Mouse (Mus musculus) heart, embryonic 13.5 days (tissue): ENCODE measurements around the gene Vti1b. TPM values are rescaled to one million over a fixed set of nuclear protein-coding genes. Genes with fewer than 3 reads are reported as not detected.

Experiments
- ATAC-seq: fragments of 200-750 bp; cut with Nextera tagmentation; 2 replicates; pipeline ENCODE4 v1.8.0; 2017; ENCODE audit warnings: moderate TSS enrichment; ENCODE audit not compliant: insufficient number of reproducible peaks, low FRiP score, low TSS enrichment; ENCODE audit errors: extremely low read depth
- H3K27ac ChIP-seq: fragments of 300-500 bp; sonication (generic); replicated peaks from 2 replicates; pipeline ENCODE4 v1.5.1; 2015; ENCODE audit warnings: moderate library complexity, mild to moderate bottlenecking, inconsistent platforms
- H3K27me3 ChIP-seq: fragments of 300-500 bp; sonication (generic); replicated peaks from 2 replicates; pipeline ENCODE4 v1.6.1; 2015; ENCODE audit warnings: mild to moderate bottlenecking, inconsistent platforms
- H3K36me3 ChIP-seq: fragments of 300-500 bp; sonication (generic); 2 replicates; pipeline ENCODE4 v1.6.1; 2015; ENCODE audit warnings: mild to moderate bottlenecking, inconsistent platforms
- H3K4me1 ChIP-seq: fragments of 300-500 bp; sonication (generic); 2 replicates; pipeline ENCODE4 v1.6.1; 2015; ENCODE audit warnings: inconsistent platforms
- H3K4me2 ChIP-seq: fragments of 300-500 bp; sonication (generic); 2 replicates; pipeline ENCODE4 v1.6.1; 2015; ENCODE audit warnings: inconsistent platforms, mild to moderate bottlenecking, moderate library complexity
- H3K4me3 ChIP-seq: fragments of 300-500 bp; sonication (generic); 2 replicates; pipeline ENCODE4 v1.5.1; 2015; ENCODE audit warnings: moderate library complexity, mild to moderate bottlenecking, inconsistent platforms
- H3K9ac ChIP-seq: fragments of 300-500 bp; sonication (generic); 2 replicates; pipeline ENCODE4 v1.6.1; 2015; ENCODE audit warnings: inconsistent platforms, mild to moderate bottlenecking, moderate library complexity
- H3K9me3 ChIP-seq: fragments of 300-500 bp; sonication (generic); 2 replicates; pipeline ENCODE4 v1.6.1; 2016; ENCODE audit warnings: inconsistent platforms
- WGBS: fragments of 180-500 bp; shearing (Covaris S2); methylation state at CpG from one replicate; pipeline ENCODE4 v1.1.7; 2015; ENCODE audit warnings: mixed read lengths; 5-methylcytosine and 5-hydroxymethylcytosine counted together
- polyA plus RNA-seq: library from polyadenylated mRNA; unstranded; fragments of >200 nt; fragmentation: Nextera tagmentation; extraction: Ambion mirVana; gene quantifications from 2 replicates; pipeline ENCODE4 v1.2.1, GENCODE M21; 2015

Vti1b gene
- polyA plus RNA-seq, 1 experiment from 2014 or later: 92.9 TPM

- Histone ChIP-seq H3K36me3 (no peaks in the 10 kb centered on the region), H3K9me3 (no peaks in the 10 kb centered on the region), H3K27ac (no peak overlapping the region), H3K4me3 (no peak overlapping the region), H3K4me2 (no peak overlapping the region), H3K4me1 (peaks cover 23% of the 10 kb centered on the region), H3K9ac (no peak overlapping the region), H3K27me3 (peaks cover 44% of the 10 kb centered on the region)
- WGBS: 33% methylated on average over 4 of the region's 4 CpGs
- no peak for ATAC-seq
These were observed 37.4 kb downstream of the Vti1b start for GRCm38 (mm10) chr12:79135105-79135504.

- Histone ChIP-seq H3K4me3 (no peak overlapping the region), H3K9ac (no peak overlapping the region), H3K36me3 (no peaks in the 10 kb centered on the region), H3K4me1 (peaks cover 23% of the 10 kb centered on the region), H3K27me3 (peaks cover 48% of the 10 kb centered on the region), H3K4me2 (no peak overlapping the region), H3K9me3 (no peaks in the 10 kb centered on the region), H3K27ac (no peak overlapping the region)
- 16% methylated on average over 8 of the region's 8 CpGs for WGBS
- no peak for ATAC-seq
These were observed 37.8 kb downstream of the Vti1b start for GRCm38 (mm10) chr12:79134676-79135075.

- Histone ChIP-seq H3K27ac (no peak overlapping the region), H3K4me2 (peak overlapping the region; percentile 90; the same call in 1 of the 2 replicates), H3K9ac (no peak overlapping the region), H3K4me1 (peaks cover 23% of the 10 kb centered on the region), H3K36me3 (no peaks in the 10 kb centered on the region), H3K9me3 (no peaks in the 10 kb centered on the region), H3K27me3 (peaks cover 51% of the 10 kb centered on the region), H3K4me3 (peak overlapping the region; percentile 55; the same call in 1 of the 2 replicates)
- WGBS: 31% methylated on average over 5 of the region's 5 CpGs
- no peak for ATAC-seq
These were observed 40.6 kb downstream of the Vti1b start for GRCm38 (mm10) chr12:79131706-79132460.

DNA sequence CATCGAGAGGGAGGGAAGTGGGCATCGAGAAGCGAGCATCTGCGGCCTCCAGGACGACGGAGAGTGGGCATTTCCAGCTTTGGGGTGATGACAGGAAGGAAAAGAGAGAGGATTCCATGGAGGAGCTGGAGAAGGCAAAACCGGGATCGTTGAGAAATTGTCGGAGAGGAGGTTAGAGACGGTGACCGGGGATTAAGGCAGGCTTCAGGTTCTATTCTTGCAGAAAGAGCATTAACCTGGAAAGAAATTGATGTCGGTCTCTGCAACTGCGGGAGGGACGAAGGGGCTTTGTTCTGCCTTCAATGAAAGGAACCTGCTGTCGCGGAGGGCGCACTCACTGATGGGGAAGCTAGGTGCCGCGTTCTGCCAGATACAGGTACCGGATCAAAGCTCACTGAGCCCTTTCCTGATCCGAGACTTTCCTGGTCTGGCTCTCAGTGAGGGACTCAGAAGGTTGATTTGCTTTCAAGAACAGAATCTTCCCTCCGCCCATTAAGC lies 41.2 kb downstream of the Vti1b start:
- peaks cover 51% of the 10 kb centered on the region for H3K27me3 ChIP-seq
- H3K4me3 ChIP-seq: peak overlapping the region; percentile 55
- peak overlapping the region; percentile 90 for H3K4me2 ChIP-seq
- H3K27ac ChIP-seq: no peak overlapping the region
- no peaks in the 10 kb centered on the region for H3K36me3 ChIP-seq
- WGBS: 2% methylated on average over 22 of the region's 22 CpGs
- H3K9me3 ChIP-seq: no peaks in the 10 kb centered on the region
- H3K9ac ChIP-seq: peak overlapping the region; percentile 56; the same call in 1 of the 2 replicates
- no peak for ATAC-seq
- H3K4me1 ChIP-seq: peaks cover 23% of the 10 kb centered on the region

GRCm38 (mm10) chr12:79130299-79131177 lies 41.9 kb downstream of the Vti1b start, which contains the start of gene Arg2:
Arg2 (plus strand) TSS chr12:79130777.
- under 1% methylated on average over 47 of the region's 47 CpGs for WGBS
- peak within 1 kb of the TSS; percentile 55 for H3K4me3 ChIP-seq
- peak within 1 kb of the TSS; percentile 56 for H3K9ac ChIP-seq
- peak within 1 kb of the TSS; percentile 90 for H3K4me2 ChIP-seq
- H3K4me1 ChIP-seq: peaks cover 23% of the 10 kb centered on the region
- H3K27ac ChIP-seq: no peak within 1 kb of the TSS
- H3K9me3 ChIP-seq: no peaks in the 10 kb centered on the region
- ATAC-seq: no peak
- H3K36me3 ChIP-seq: no peaks in the 10 kb centered on the region
- H3K27me3 ChIP-seq: peaks cover 50% of the 10 kb centered on the region

DNA sequence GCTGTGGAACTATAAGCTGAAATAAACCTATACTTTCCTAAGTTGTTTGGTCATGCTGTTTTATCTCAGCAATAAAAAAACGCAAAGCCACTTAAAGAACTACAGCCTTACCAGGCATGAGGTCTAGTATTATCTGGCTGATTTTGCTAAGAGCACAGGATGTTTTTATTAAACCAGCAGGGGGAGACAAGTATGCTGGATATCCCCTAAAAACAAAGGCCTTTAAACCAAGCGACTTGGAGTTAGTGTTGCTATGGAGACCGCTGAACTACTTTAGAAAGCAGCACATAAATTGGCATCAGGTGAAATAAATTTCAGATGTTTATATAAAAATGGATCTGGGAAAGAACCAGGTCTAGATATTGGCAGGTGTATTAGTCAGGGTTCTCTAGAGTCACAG lies 49.6 kb downstream of the Vti1b start:
- Histone ChIP-seq H3K4me2 (no peak overlapping the region), H3K27ac (no peak overlapping the region), H3K9ac (no peak overlapping the region), H3K36me3 (no peaks in the 10 kb centered on the region), H3K4me3 (no peak overlapping the region), H3K4me1 (no peaks in the 10 kb centered on the region), H3K27me3 (no peaks in the 10 kb centered on the region), H3K9me3 (no peaks in the 10 kb centered on the region)
- no peak for ATAC-seq
- 32% methylated on average over 3 of the region's 3 CpGs for WGBS

DNA sequence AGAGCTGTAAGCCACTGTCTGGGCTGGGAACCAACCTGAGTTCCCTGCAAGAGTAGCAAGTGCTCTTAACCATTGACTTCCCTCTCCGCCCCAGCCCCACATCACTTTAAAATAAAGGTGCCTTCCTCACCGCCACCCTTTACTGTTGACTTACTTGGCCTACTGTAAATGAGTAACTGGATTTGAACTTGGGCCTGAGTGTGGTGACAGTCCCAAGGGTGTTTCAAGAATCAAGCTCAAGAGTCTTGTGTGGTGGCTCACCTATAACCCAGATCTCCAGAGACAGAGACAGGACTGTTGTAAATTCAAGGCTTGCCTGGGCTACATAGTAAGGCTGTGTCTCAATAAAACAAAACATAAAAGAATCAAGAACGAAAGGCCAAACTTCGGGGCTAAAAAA lies 53.5 kb downstream of the Vti1b start:
- Histone ChIP-seq H3K27me3 (no peaks in the 10 kb centered on the region), H3K36me3 (no peaks in the 10 kb centered on the region), H3K9me3 (no peaks in the 10 kb centered on the region), H3K4me1 (no peaks in the 10 kb centered on the region), H3K9ac (no peak overlapping the region), H3K4me3 (no peak overlapping the region), H3K4me2 (no peak overlapping the region), H3K27ac (no peak overlapping the region)
- WGBS: 78% methylated on average over 4 of the region's 4 CpGs
- no peak for ATAC-seq

Other genes with a start within 250 kb of the Vti1b start
- gene Tmem229b, start 165.0 kb downstream of the Vti1b start, polyA plus RNA-seq: 2.6 TPM in 2 replicates
- gene Plekhh1, start 143.5 kb downstream of the Vti1b start, polyA plus RNA-seq: 2.3 and 2.7 TPM in 2 replicates
- 14.5 and 15.4 TPM in 2 replicates for gene Pigh, start 83.0 kb downstream of the Vti1b start, polyA plus RNA-seq
- gene Arg2, start 41.9 kb downstream of the Vti1b start, polyA plus RNA-seq: 0.33 and 0.60 TPM in 2 replicates
- gene Rdh11, start 19.6 kb upstream of the Vti1b start, polyA plus RNA-seq: 13.5 and 15.2 TPM in 2 replicates
- 0.40 and 0.59 TPM in 2 replicates for gene Rdh12, start 36.2 kb upstream of the Vti1b start, polyA plus RNA-seq
- gene Zfyve26, start 123.6 kb upstream of the Vti1b start, polyA plus RNA-seq: 7.4 and 8.1 TPM in 2 replicates
- gene Rad51b, start 124.6 kb upstream of the Vti1b start, polyA plus RNA-seq: 4.8 and 5.9 TPM in 2 replicates